Mouse (Mus musculus) intestine, embryonic 14.5 days (tissue): ENCODE measurements around the gene Lars2. TPM values are rescaled to one million over a fixed set of nuclear protein-coding genes. Genes with fewer than 3 reads are reported as not detected.
A peak's percentile ranks its signal among the peaks of the same experiment; 100 is the strongest.
"Not testable (repeated sequence)": the region's sequence is repeated elsewhere in the genome, so short reads cannot be mapped to it uniquely, and the experiment has no call there.

ENCODE experiments used
- ATAC-seq: fragments of 200-750 bp; cut with Nextera tagmentation; replicated peaks from 2 replicates; pipeline ENCODE4 v1.8.0; 2017; ENCODE audit warnings: low read depth, moderate number of reproducible peaks, moderate TSS enrichment, moderate library complexity; ENCODE audit not compliant: low FRiP score, low TSS enrichment
- DNase-seq: peaks from one replicate; pipeline ENCODE4 v3.0.0-alpha.2; 2018; ENCODE audit warnings: low spot score
- H3K27ac ChIP-seq: fragments of 300-500 bp; sonication (generic); 2 replicates; pipeline ENCODE4 v1.5.1; 2014; ENCODE audit warnings: low read depth, mild to moderate bottlenecking, control low read depth
- H3K27me3 ChIP-seq: fragments of 300-500 bp; sonication (generic); replicated peaks from 2 replicates; pipeline ENCODE4 v1.6.1; 2014; ENCODE audit warnings: low read length, control low read depth; ENCODE audit not compliant: control insufficient read depth, insufficient read depth
- H3K36me3 ChIP-seq: fragments of 300-500 bp; sonication (generic); 2 replicates; pipeline ENCODE4 v1.6.1; 2014; ENCODE audit warnings: low read length, control low read depth; ENCODE audit not compliant: control insufficient read depth, insufficient read depth
- H3K4me1 ChIP-seq: fragments of 300-500 bp; sonication (generic); replicated peaks from 2 replicates; pipeline ENCODE4 v1.6.1; 2014; ENCODE audit warnings: low read length, control low read depth, mixed read lengths; ENCODE audit not compliant: control insufficient read depth, insufficient read depth
- H3K4me2 ChIP-seq: fragments of 300-500 bp; sonication (generic); 2 replicates; pipeline ENCODE4 v1.6.1; 2014; ENCODE audit warnings: low read length
- H3K4me3 ChIP-seq: fragments of 300-500 bp; sonication (generic); 2 replicates; pipeline ENCODE4 v1.5.1; 2014; ENCODE audit warnings: low read depth, low read length, control low read depth, mixed read lengths
- H3K9ac ChIP-seq: fragments of 300-500 bp; sonication (generic); 2 replicates; pipeline ENCODE4 v1.6.1; 2014; ENCODE audit warnings: mild to moderate bottlenecking, low read length
- H3K9me3 ChIP-seq: fragments of 300-500 bp; sonication (generic); 2 replicates; pipeline ENCODE4 v1.6.1; 2016; ENCODE audit warnings: low read length, control low read depth; ENCODE audit not compliant: control insufficient read depth
- WGBS: fragments of 180-500 bp; shearing (Covaris S2); extraction: QIAGEN DNeasy Blood & Tissue Kit; methylation state at CpG from one replicate; pipeline ENCODE4 v1.1.7; 2014; 5-methylcytosine and 5-hydroxymethylcytosine counted together
- polyA plus RNA-seq: library from polyadenylated mRNA; unstranded; fragments of >200 nt; fragmentation: Nextera tagmentation; extraction: Ambion mirVana; gene quantifications from 2 replicates; pipeline ENCODE4 v1.2.1, GENCODE M21; 2014

The Lars2 gene
- polyA plus RNA-seq = 1,414 and 1,457 TPM in 2 replicates

- peak; percentile 99 for ATAC-seq
- peak within 1 kb of the TSS; percentile 68 for H3K9ac ChIP-seq
- H3K4me1 ChIP-seq = peaks cover 12% of the 10 kb centered on the region
- peak within 1 kb of the TSS; percentile 82 for H3K27ac ChIP-seq
- 1% methylated on average over 35 of the region's 35 CpGs for WGBS
- peak; percentile 97 for DNase-seq
- no peaks in the 10 kb centered on the region for H3K27me3 ChIP-seq
- H3K36me3 ChIP-seq = peaks cover 2% of the 10 kb centered on the region; the same call in 1 of the 2 replicates
- H3K4me2 ChIP-seq = peak within 1 kb of the TSS; percentile 94
- peak within 1 kb of the TSS; percentile 67 for H3K4me3 ChIP-seq
- no peaks in the 10 kb centered on the region for H3K9me3 ChIP-seq
Observed at GRCm38 (mm10) chr9:123366708-123367385, at the start of gene Lars2. Gene Lars2, plus strand, starts transcription at chr9:123366927.

GRCm38 (mm10) chr9:123326106-123326505 lies 40.6 kb upstream of the Lars2 start:
- ATAC-seq (no peak), DNase-seq (no peak)
- Histone ChIP-seq H3K9ac (no peak overlapping the region), H3K4me1 (no peaks in the 10 kb centered on the region), H3K4me2 (no peak overlapping the region), H3K27ac (no peak overlapping the region), H3K4me3 (no peak overlapping the region), H3K9me3 (no peaks in the 10 kb centered on the region), H3K36me3 (no peaks in the 10 kb centered on the region), H3K27me3 (no peaks in the 10 kb centered on the region)

GRCm38 (mm10) chr9:123328336-123328735 lies 38.4 kb upstream of the Lars2 start:
- DNase-seq = no peak
- H3K9me3 ChIP-seq = no peaks in the 10 kb centered on the region
- no peaks in the 10 kb centered on the region for H3K36me3 ChIP-seq
- no peak overlapping the region for H3K27ac ChIP-seq
- no peak overlapping the region for H3K9ac ChIP-seq
- no peak overlapping the region for H3K4me3 ChIP-seq
- H3K27me3 ChIP-seq = no peaks in the 10 kb centered on the region
- no peak overlapping the region for H3K4me2 ChIP-seq
- no peak for ATAC-seq
- no peaks in the 10 kb centered on the region for H3K4me1 ChIP-seq
- WGBS = 91% methylated on average over 3 of the region's 3 CpGs

- no peaks in the 10 kb centered on the region for H3K4me1 ChIP-seq
- H3K27me3 ChIP-seq = no peaks in the 10 kb centered on the region
- DNase-seq = no peak
- H3K9me3 ChIP-seq = no peaks in the 10 kb centered on the region
- H3K4me3 ChIP-seq = no peak overlapping the region
- 93% methylated on average over 7 of the region's 7 CpGs for WGBS
- H3K4me2 ChIP-seq = no peak overlapping the region
- no peak overlapping the region for H3K9ac ChIP-seq
- no peaks in the 10 kb centered on the region for H3K36me3 ChIP-seq
- ATAC-seq = no peak
- H3K27ac ChIP-seq = no peak overlapping the region
Observed at GRCm38 (mm10) chr9:123329831-123330230, 36.9 kb upstream of the Lars2 start.

DNA sequence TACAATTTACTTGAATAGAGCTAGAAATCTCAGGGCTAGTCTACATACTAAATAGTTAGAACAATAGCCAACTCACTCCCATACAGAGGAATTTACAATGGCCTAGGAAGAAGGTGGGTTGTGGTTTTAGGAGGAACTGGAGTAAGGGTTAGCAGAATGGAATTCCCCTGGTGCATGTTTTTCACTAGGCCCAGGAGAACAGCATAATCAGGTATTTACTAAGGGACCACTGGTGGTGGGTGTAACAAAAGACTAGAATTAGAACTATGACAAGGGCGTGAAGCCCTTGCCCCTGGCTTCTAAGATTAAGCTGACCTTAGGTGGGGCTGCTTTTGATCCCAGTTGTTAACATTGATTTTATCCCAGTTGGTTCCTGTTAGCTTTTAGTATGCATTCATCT lies 36.5 kb upstream of the Lars2 start:
- DNase-seq, H3K27me3 ChIP-seq, H3K36me3 ChIP-seq, ATAC-seq, H3K9ac ChIP-seq, H3K4me3 ChIP-seq, H3K4me2 ChIP-seq, H3K9me3 ChIP-seq, H3K27ac ChIP-seq, H3K4me1 ChIP-seq: not testable (repeated sequence)
- 83% methylated on average over 1 of the region's 1 CpGs for WGBS

- H3K4me1 ChIP-seq = no peaks in the 10 kb centered on the region
- no peak overlapping the region for H3K27ac ChIP-seq
- 88% methylated on average over 2 of the region's 2 CpGs for WGBS
- no peak for DNase-seq
- no peak for ATAC-seq
- no peaks in the 10 kb centered on the region for H3K9me3 ChIP-seq
- H3K4me2 ChIP-seq = no peak overlapping the region
- H3K4me3 ChIP-seq = no peak overlapping the region
- H3K9ac ChIP-seq = no peak overlapping the region
- no peaks in the 10 kb centered on the region for H3K27me3 ChIP-seq
- H3K36me3 ChIP-seq = no peaks in the 10 kb centered on the region
Observed at GRCm38 (mm10) chr9:123333479-123333878, 33.2 kb upstream of the Lars2 start.

DNA sequence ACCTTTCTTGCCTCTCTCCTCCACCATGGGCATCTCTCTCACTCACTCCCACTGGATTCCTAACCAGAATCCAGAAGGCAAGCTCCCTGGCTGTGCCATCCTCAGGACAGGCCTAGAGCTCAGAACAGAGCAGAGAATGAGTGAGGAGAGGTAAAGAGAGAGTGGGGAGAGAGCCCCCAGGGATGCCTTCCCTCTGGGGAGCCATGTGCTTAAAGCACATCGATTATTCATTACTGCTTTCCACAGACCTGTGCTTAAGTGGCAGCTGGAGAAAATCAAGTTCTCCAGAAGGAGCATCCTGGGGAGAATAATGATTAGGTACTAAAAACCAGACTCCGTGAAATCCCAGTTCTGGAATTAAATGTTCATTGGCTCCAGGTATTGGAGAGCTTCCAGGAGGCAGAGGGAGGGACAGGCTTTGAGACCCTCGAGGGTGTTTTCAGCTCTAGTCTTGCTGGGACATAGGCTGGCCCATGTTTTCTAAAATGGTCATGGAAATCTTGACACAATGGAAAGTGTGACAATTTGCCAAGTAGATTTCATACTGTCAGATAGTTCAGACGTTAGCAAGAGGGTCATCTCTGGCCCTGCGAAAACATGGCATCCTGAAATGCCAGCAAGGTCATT lies 31.6 kb upstream of the Lars2 start:
- H3K4me1 ChIP-seq = no peaks in the 10 kb centered on the region
- no peak for ATAC-seq
- no peak overlapping the region for H3K4me2 ChIP-seq
- no peaks in the 10 kb centered on the region for H3K27me3 ChIP-seq
- H3K9ac ChIP-seq = no peak overlapping the region
- H3K27ac ChIP-seq = no peak overlapping the region
- H3K4me3 ChIP-seq = no peak overlapping the region
- 44% methylated on average over 5 of the region's 5 CpGs for WGBS
- DNase-seq = peak; percentile 50
- no peaks in the 10 kb centered on the region for H3K36me3 ChIP-seq
- H3K9me3 ChIP-seq = no peaks in the 10 kb centered on the region

GRCm38 (mm10) chr9:123339651-123340144 lies 27.0 kb upstream of the Lars2 start:
- Histone ChIP-seq H3K4me1 (no peaks in the 10 kb centered on the region; the same call in 1 of the 2 replicates), H3K4me3 (no peak overlapping the region), H3K36me3 (no peaks in the 10 kb centered on the region), H3K9me3 (no peaks in the 10 kb centered on the region), H3K4me2 (no peak overlapping the region), H3K9ac (no peak overlapping the region), H3K27ac (no peak overlapping the region), H3K27me3 (no peaks in the 10 kb centered on the region)
- ATAC-seq = no peak
- 49% methylated on average over 3 of the region's 3 CpGs for WGBS
- DNase-seq = no peak

GRCm38 (mm10) chr9:123341256-123341655 lies 25.5 kb upstream of the Lars2 start:
- no peaks in the 10 kb centered on the region for H3K9me3 ChIP-seq
- DNase-seq (no peak), ATAC-seq (no peak)
- H3K4me1 ChIP-seq = no peaks in the 10 kb centered on the region; the same call in 1 of the 2 replicates
- H3K4me2 ChIP-seq = no peak overlapping the region
- H3K27ac ChIP-seq = no peak overlapping the region
- H3K36me3 ChIP-seq = no peaks in the 10 kb centered on the region
- no peak overlapping the region for H3K9ac ChIP-seq
- no peaks in the 10 kb centered on the region for H3K27me3 ChIP-seq
- H3K4me3 ChIP-seq = no peak overlapping the region
- 50% methylated on average over 6 of the region's 6 CpGs for WGBS
